Mouse (Mus musculus) gastrocnemius, adult 2 months (tissue): Measurements from ENCODE around the gene Slc5a9. TPM values are rescaled to one million over a fixed set of nuclear protein-coding genes. Genes with fewer than 3 reads are reported as not detected.

Experiments used
- DNase-seq: peaks from one replicate; pipeline ENCODE4 v3.0.0; 2022
- H3K27ac ChIP-seq: fragments of 200-600 bp; 2 replicates; pipeline ENCODE4 v1.8.1; 2022; ENCODE audit warnings: mild to moderate bottlenecking
- H3K4me3 ChIP-seq: fragments of 200-600 bp; 2 replicates; pipeline ENCODE4 v1.8.1; 2022; ENCODE audit warnings: mild to moderate bottlenecking, moderate library complexity
- CTCF ChIP-seq: fragments of 200-600 bp; IDR thresholded peaks from 2 replicates; pipeline ENCODE4 v1.8.1; 2022; ENCODE audit warnings: antibody characterized with exemption, mild to moderate bottlenecking, moderate library complexity
- intact Hi-C: fragments of 180-260 bp; cut with DNase I; formaldehyde crosslinking; loops from one replicate; pipeline ENCODE4 v1.15.1; 2025
- total RNA-seq, 2 experiments: library from RNA; stranded (reverse); gene quantifications; 2 replicates each; pipeline ENCODE4 v1.2.3; 2021

The Slc5a9 gene
- total RNA-seq, 2 experiments from 2014 or later, result not detected

DNA sequence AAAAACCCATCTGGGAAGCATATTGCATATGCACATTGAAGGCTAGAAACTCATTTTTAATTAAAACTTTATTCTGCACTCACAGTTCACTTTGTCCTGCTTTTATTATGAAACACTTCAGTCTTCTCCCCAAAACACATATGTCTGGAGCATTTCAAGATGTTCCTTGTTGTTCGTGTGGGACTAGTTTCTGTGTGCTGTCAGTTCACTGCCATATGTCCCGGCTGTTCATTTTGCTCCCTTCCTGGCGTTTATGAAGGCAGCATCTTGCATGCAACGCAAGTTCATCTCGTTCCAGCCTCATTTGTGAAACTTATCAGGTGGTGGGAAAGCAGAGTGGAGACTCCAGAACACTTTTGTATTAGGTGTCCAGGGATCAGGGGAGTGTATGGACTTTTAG is 36.0 kb downstream of the Slc5a9 start:
- intact Hi-C loops, result no loop called here
- no peak overlapping the region for H3K4me3 ChIP-seq
- no peak for DNase-seq
- no peak overlapping the region for H3K27ac ChIP-seq
- no peak for TF ChIP-seq CTCF

DNA sequence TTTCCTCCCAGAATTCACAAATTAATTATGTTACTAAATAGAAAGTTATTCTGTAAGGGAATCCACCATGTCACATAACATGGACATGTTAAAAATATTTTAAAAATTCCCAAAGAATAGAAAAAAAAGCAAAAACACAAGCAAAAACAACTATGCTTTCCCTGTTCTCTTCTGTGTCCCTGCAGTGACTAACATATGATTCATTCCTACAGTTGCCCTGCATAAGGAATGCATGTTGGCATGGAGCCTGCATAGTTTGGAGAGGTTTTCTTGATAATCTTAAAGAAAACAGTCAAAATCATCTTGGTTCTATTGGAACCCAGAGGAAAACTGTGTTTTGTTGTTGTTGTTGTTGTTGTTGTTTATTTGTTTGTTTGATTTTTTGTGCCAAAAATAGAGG is 50.1 kb downstream of the Slc5a9 start:
- no peak for TF ChIP-seq CTCF
- Histone ChIP-seq H3K27ac (no peak overlapping the region), H3K4me3 (no peak overlapping the region)
- DNase-seq, result no peak
- intact Hi-C loops, result no loop called here

DNA sequence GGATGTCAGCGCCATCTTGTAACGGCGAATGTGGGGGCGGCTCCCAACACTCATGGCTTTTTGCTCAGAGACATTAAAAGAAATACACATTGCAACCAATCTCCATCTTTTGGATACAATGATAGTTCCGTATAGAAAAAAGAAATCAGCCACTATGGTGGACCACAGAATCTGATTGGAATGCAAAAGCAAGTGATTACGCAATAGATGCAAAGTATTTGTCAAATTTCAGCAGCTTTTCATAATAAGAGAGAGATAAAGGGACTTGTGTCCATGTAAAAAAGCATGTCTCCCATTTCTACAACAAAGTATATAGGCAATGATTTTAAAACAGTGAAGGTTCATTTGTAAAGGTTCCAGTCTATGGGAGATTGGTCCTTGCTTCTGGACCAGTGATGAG is 63.8 kb downstream of the Slc5a9 start:
- intact Hi-C loops, result no loop called here
- H3K27ac ChIP-seq, result no peak overlapping the region
- no peak for DNase-seq
- H3K4me3 ChIP-seq, result no peak overlapping the region
- TF ChIP-seq CTCF, result no peak

Other genes with a start within 250 kb of the Slc5a9 start
- 1 to 10 TPM; 2.6 to 3.1 TPM for gene Spata6, start 182.9 kb downstream of the Slc5a9 start, total RNA-seq
- gene Skint8, start 16.5 kb upstream of the Slc5a9 start, total RNA-seq, result not detected
- not detected for gene Skint7, start 70.0 kb upstream of the Slc5a9 start, total RNA-seq
- gene Skint1, start 103.4 kb upstream of the Slc5a9 start, total RNA-seq, result not detected
- not detected for gene Skint4, start 169.1 kb upstream of the Slc5a9 start, total RNA-seq